Mouse (Mus musculus): ENCODE data around the gene Apol7e. TPM values are rescaled to one million over a fixed set of nuclear protein-coding genes. Genes with fewer than 3 reads are reported as not detected.
A peak's percentile ranks its signal among the peaks of the same experiment; 100 is the strongest.
"Not testable (repeated sequence)": the region's sequence is repeated elsewhere in the genome, so short reads cannot be mapped to it uniquely, and the experiment has no call there.

Gene Apol7e
- not detected in 2 replicates for polyA plus RNA-seq (2016; fragmentation: Nextera tagmentation; extraction: Ambion mirVana)

DNA sequence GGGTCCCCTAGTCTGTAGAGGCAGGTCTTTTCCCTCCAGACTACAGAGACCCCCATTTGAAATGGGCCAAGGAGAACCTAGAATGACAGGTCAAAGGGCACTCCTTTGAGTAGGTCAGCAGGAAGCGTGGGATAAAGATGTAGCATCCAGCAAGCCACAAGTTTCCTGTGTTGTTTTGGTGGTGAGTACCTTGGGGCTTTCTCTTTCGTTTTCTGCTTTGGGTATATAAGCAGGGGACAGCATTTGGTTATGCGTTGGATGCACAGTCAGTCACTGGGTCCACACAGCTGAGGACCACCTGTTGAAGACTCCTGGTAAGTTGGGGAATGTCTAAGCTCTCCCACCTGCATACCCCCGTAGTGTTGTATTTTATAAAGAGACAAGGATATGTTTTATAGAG is at the start of gene Apol7e:
Apol7e (plus strand) TSS at position 202 of the 400 bp plus-strand sequence.
- 82% methylated on average over 4 of the region's 4 CpGs for WGBS
- H3K36me3 ChIP-seq (replicated peaks); ATAC-seq (ENCODE audit: low FRiP score); H3K9me3 ChIP-seq; H3K27me3 ChIP-seq; H3K27ac ChIP-seq; H3K4me2 ChIP-seq; H3K9ac ChIP-seq; H3K4me3 ChIP-seq (replicated peaks); H3K4me1 ChIP-seq: not testable (repeated sequence)

DNA sequence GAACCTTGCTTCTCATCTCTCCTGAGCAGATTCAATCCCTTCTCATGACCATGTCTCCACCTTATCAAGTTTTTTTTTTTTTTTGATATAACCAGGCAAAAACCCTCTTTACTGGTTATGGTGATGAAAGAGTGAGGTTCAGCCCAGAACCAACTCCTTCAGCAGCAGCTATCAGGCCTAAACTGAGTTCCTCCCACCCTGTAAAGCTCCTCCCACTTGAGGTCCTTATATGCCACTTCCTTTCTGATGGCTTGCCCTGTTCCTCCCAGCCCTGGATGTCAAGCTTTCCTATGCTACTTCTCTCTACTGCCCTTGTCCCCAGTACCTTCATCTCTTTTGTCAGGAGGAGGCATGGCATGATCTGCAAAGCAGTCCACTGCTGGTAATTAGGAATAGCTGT is 47.5 kb upstream of the Apol7e start:
- ATAC-seq (ENCODE audit: low FRiP score); H3K36me3 ChIP-seq (replicated peaks); H3K9ac ChIP-seq; H3K27ac ChIP-seq; H3K9me3 ChIP-seq; H3K4me2 ChIP-seq; H3K27me3 ChIP-seq; H3K4me3 ChIP-seq (replicated peaks); H3K4me1 ChIP-seq: not testable (repeated sequence)

DNA sequence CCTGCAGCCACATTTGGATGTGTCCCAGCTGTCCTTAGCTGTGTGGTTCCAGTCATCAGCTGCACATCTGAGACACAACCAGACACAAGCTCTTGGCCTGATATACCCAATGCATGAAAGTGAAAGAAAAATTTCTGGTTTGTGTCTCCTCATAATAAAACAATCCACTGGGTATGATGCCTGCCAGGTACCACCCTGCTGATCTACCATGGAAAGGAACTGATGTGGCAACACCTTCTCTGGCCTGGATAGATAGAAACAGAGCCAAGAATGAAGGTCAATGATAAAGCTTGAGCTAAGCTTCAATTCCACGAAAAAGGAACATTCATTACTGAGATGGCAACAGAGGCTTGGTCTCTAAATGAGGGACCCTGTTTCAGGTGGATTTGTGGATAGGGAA is 38.9 kb upstream of the Apol7e start:
- ATAC-seq (ENCODE audit: low FRiP score); H3K27ac ChIP-seq; H3K9me3 ChIP-seq; H3K4me2 ChIP-seq; H3K36me3 ChIP-seq (replicated peaks); H3K9ac ChIP-seq; H3K4me3 ChIP-seq (replicated peaks); H3K27me3 ChIP-seq; H3K4me1 ChIP-seq: not testable (repeated sequence)
- WGBS: 91% methylated on average over 1 of the region's 1 CpGs

DNA sequence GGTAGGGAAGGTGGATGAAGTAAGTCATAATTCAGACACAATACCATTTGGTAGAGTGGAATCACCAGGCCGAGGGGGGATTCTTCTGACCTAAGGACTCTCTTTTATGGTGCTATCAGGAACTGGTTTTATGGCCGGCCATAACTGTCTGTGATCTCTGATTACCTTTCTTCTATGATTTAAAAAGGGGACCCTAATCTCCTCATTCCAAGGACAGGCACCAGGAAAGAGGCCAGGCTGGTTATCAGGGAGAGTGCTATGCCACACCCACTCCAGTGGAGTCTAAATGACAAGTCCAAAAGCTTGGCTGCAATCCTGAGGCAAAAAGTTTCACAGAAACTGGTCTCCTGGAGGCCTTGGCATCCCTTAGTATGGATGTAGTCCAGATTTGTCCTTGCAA is 36.8 kb upstream of the Apol7e start:
- H3K36me3 ChIP-seq (replicated peaks); H3K4me3 ChIP-seq (replicated peaks); H3K9ac ChIP-seq; H3K27ac ChIP-seq; H3K27me3 ChIP-seq; H3K9me3 ChIP-seq; H3K4me2 ChIP-seq; H3K4me1 ChIP-seq; ATAC-seq (ENCODE audit: low FRiP score): not testable (repeated sequence)
- 95% methylated on average over 2 of the region's 2 CpGs for WGBS

DNA sequence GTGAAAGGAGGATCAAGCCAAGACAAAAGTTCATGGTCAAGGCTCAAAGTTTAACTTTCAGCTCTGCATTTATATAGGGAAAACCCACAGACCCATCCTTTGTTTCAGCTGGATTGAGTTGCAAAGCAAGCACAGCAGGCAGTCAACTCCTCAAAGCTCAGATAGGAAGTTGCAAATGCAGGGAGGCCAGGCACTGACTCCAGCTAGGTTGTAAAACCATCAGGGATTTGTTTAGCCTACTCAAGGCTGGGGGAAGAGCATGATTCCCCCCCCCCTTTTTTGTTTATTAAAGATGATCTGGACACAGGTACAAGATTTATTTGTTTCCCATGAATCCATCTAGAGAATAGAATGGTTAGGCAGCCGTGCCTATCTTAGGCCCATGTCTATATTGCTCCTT is 24.6 kb upstream of the Apol7e start:
- not testable (repeated sequence) for H3K27me3 ChIP-seq; H3K4me1 ChIP-seq; H3K4me3 ChIP-seq (replicated peaks); H3K4me2 ChIP-seq; H3K27ac ChIP-seq; H3K9ac ChIP-seq; H3K36me3 ChIP-seq (replicated peaks); ATAC-seq (ENCODE audit: low FRiP score); H3K9me3 ChIP-seq
- 77% methylated on average over 1 of the region's 1 CpGs for WGBS

DNA sequence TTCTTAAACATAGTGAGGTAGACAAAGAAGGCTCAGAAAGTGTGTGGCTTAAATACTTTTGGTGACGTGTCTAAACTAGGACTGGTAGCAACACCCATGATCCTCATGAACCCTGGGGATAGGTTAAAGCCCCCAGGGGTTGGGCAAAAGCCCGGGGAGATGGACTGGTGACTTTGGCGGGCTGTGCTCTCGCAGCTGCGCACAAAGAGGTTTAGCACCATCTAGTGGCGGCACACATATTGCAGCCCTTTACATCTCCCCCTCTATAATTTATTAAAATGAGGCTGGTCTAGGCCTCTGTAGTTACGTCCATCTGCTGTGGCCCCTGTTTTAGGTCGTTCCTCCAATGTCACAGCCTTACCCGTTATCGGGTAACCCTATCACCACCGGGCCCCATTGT is 14.7 kb upstream of the Apol7e start:
- H3K4me2 ChIP-seq; H3K9ac ChIP-seq; H3K27me3 ChIP-seq; ATAC-seq (ENCODE audit: low FRiP score); H3K4me3 ChIP-seq (replicated peaks); H3K4me1 ChIP-seq; H3K9me3 ChIP-seq; H3K36me3 ChIP-seq (replicated peaks); H3K27ac ChIP-seq: not testable (repeated sequence)
- WGBS: 18% methylated on average over 11 of the region's 11 CpGs

DNA sequence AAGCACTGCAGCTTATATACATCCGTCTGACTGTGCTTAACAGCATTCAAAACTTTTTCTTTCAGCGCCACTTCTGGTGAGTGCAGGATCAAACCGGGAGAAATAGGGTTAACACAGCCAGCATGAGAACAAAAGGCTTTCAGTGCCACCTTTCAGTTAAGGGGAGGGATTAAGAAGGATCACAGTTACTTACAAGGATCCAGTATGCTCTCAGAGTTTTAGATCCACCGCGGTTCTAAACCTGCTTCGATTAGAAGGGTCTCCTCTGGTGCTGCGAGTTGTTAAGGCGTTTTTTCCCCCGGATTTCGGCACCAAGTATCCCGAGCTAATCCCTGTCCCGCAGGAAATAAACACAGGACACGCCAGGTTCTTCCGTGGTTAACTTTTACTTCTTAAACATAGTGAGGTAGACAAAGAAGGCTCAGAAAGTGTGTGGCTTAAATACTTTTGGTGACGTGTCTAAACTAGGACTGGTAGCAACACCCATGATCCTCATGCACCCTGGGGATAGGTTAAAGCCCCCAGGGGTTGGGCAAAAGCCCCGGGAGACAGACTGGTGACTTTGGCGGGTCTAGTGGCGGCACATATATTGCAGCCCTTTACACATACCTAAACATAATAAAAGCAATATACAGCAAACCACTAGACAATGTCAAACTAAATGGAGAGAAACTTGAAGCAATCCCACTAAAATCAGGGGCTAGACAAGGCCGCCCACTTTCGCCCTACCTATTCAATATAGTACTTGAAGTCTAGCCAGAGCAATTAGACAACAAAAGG is 6.9 kb upstream of the Apol7e start:
- Histone ChIP-seq H3K9ac (peak overlapping the region; percentile 38; the same call in 1 of the 2 replicates), H3K4me3 (replicated peaks) (peak overlapping the region; percentile 29), H3K4me2 (peak overlapping the region; percentile 51)
- WGBS: 6% methylated on average over 20 of the region's 20 CpGs
- H3K27me3 ChIP-seq; H3K4me1 ChIP-seq; ATAC-seq (ENCODE audit: low FRiP score); H3K9me3 ChIP-seq; H3K27ac ChIP-seq; H3K36me3 ChIP-seq (replicated peaks): not testable (repeated sequence)

DNA sequence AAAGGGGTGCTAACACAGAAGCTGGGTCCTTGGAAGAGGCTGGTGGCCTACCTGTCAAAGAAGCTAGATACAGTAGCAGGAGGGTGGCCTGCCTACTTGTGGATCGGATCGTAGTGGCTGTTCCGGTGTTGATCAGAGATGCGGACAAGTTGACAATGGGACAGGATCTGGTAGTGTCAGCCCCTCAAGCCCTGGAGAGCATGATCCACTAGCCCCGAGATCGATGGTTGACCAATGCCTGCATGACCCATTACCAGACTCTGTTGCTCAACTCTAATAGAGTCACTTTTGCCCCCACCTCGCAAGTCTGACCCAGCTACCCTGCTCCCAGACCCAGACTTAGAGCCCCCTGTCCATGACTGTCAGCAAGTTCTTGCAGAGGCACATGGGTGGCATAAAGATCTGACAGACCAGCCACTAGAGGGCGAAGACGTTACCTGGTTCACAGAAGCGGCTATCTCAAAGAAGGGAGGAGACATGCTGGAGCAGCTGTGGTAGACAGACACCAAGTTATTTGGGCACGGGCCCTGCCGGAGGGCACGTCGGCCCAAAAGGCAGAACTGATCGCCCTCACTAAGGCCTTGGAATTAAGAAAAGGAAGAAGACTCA is 3.9 kb upstream of the Apol7e start:
- H3K4me1 ChIP-seq; H3K36me3 ChIP-seq (replicated peaks); H3K27me3 ChIP-seq; H3K9me3 ChIP-seq; H3K27ac ChIP-seq; ATAC-seq (ENCODE audit: low FRiP score); H3K4me3 ChIP-seq (replicated peaks); H3K9ac ChIP-seq; H3K4me2 ChIP-seq: not testable (repeated sequence)
- 56% methylated on average over 12 of the region's 15 CpGs for WGBS

DNA sequence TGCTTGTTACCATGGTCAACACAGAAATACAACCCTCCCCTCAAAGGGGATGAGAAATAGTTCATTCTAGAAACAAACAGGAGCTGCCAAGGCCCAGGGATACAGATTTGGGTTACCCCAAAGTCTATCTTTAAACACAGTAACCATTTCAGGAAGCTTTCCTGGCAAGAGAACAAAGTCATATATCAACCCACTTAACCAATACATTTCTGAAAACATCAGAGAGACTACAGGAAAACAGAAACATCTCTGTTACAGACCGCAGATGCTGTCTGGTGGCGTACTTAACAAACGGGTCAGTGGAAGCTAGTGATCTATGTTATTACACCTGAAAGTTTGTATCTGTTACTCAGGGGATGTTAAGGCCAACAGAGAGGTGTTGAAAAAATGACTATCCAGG is 6.6 kb downstream of the Apol7e start:
- WGBS: 99% methylated on average over 3 of the region's 3 CpGs
- not testable (repeated sequence) for H3K4me1 ChIP-seq; H3K4me3 ChIP-seq (replicated peaks); H3K27ac ChIP-seq; H3K27me3 ChIP-seq; ATAC-seq (ENCODE audit: low FRiP score); H3K9ac ChIP-seq; H3K9me3 ChIP-seq; H3K4me2 ChIP-seq; H3K36me3 ChIP-seq (replicated peaks)

DNA sequence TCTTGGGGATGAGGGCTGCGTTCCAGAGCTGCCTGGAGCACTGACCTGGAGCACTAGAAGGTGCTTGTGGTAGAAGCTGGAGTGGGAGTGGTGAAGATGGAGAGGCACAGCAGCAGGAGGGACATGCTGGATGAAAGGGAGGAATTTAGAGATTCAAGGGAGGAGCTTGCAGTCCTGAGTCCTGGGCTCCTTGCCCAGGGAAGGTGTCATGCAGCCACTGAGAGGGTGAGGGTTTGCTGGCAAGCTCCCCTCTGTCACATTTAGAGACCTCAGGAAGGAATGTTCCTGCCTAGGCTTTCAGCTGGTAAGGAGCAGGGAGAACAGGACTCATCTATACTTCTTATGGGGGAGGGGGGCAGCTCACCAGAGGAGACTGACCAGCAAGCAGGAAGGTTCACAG is 10.3 kb downstream of the Apol7e start:
- not testable (repeated sequence) for H3K9me3 ChIP-seq; H3K4me2 ChIP-seq; ATAC-seq (ENCODE audit: low FRiP score); H3K36me3 ChIP-seq (replicated peaks); H3K27me3 ChIP-seq; H3K27ac ChIP-seq; H3K4me1 ChIP-seq; H3K9ac ChIP-seq; H3K4me3 ChIP-seq (replicated peaks)
- 91% methylated on average over 1 of the region's 1 CpGs for WGBS

DNA sequence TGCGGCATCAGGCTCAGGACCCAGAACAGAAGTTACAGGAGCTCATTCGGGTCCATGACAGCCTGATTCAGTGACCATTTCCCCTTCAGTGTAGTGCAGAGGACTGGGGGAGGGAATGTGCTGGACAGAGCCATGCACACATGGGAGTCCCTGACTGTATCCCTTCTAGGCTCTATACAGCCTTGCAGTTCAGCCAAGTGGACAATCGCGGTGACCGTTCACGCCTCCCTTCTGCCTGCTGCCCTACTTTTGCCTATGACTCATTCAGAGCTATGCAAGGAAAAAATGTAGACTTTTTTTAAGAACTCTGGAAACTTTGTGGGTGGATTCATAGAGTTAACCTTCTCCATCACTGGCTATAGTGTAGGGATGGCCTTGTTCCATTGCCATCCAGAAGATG is 19.6 kb downstream of the Apol7e start:
- ATAC-seq (ENCODE audit: low FRiP score): not testable (repeated sequence)
- WGBS: 97% methylated on average over 5 of the region's 6 CpGs

DNA sequence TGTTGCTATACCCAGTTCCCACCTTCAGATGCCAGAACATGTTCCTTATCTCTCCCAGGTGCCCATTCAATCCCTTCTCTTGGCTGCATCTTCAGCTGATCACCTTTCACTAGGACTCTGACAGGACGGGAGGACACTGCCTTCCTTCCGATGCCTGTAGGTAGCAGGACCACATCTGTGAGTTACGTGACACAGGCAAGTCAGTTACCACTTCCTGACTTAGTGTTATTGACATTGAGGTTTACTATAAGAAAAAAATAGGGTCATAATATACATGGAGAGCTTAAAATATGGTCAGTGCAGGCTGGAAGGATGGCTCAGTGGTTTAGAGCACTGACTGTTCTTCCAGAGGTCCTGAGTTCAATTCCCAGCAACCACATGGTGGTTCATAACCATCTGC is 22.9 kb downstream of the Apol7e start:
- not testable (repeated sequence) for ATAC-seq (ENCODE audit: low FRiP score); H3K4me2 ChIP-seq; H3K9me3 ChIP-seq; H3K9ac ChIP-seq; H3K36me3 ChIP-seq (replicated peaks); H3K4me1 ChIP-seq; H3K27me3 ChIP-seq; H3K4me3 ChIP-seq (replicated peaks); H3K27ac ChIP-seq
- WGBS: no CpG with 5 or more reads among the region's 3 CpGs

More for the DNA sequence above, 19.6 kb downstream of the Apol7e start:
- H3K4me2 ChIP-seq; H3K36me3 ChIP-seq (replicated peaks); H3K27ac ChIP-seq; H3K4me3 ChIP-seq (replicated peaks); H3K4me1 ChIP-seq; H3K27me3 ChIP-seq; H3K9ac ChIP-seq; H3K9me3 ChIP-seq: not testable (repeated sequence)

DNA sequence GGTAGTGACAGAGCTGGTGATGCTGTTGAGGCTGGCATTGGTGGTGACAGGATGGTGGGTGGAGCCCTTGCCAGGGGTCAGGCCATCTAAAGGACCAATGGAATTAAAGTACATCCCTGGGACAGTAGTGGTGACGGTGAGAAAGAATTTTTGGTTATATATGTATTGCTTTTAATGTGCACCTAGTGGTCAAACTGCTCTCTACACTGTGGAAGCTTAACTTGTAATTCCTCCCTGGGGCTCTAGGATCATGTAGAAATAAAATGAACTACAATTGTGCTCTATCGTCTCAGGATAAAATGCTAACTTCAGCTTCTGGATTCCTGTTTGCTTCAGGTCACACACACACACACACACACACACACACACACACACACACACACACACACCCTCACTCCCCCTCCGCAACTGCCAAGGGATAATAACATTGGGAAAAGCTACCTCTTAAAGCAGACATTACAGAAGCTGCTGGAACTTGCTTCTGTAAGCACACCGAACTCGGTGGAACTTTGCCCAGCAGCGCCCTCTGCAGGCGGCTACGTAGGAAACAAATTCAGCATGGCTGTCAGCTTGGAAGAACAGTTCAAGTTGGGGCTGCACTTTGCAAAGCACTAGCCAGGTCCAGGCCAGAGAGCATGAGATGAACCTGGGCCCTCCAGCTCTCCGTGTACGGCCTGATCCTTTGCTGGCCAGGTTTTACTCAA is 25.7 kb downstream of the Apol7e start:
- not testable (repeated sequence) for H3K4me2 ChIP-seq; ATAC-seq (ENCODE audit: low FRiP score); H3K27me3 ChIP-seq; H3K9me3 ChIP-seq; H3K36me3 ChIP-seq (replicated peaks); H3K9ac ChIP-seq; H3K27ac ChIP-seq; H3K4me1 ChIP-seq; H3K4me3 ChIP-seq (replicated peaks)
- WGBS: 15% methylated on average over 3 of the region's 10 CpGs

Measured in forebrain, embryonic 12.5 days (tissue).